Mouse (Mus musculus): ENCODE results near the gene St5.

DNA sequence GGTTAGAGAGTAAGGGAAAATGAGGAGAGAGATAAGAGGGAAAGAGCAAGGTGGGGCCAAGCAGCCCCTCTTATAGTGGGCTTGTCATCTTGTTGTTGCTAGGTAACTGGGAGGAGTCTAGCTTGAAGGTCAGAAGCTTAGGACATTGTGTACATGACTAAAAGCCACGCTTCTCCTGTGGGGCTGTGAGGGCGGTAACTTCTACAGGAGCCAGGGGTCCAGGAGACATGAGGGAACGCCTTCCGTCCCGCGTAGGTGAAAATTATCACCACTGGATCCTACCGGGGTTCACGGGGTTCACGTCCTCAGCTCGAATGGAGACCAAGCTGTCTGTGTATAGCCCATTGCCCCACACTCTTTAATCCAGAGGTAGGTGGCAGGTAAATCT lies 8.1 kb downstream of the St5 start:
- TF ChIP-seq HCFC1 (IDR thresholded peaks at IDR 0.05; ENCODE audit: borderline replicate concordance, insufficient read depth, low read length) (no peak), ZC3H11A (IDR thresholded peaks at IDR 0.05; ENCODE audit: borderline replicate concordance, low read depth, low read length) (no peak), MAFK (IDR thresholded peaks at IDR 0.05; ENCODE audit: insufficient read depth, low read depth, low read length) (no peak), ZNF384 (IDR thresholded peaks at IDR 0.05; ENCODE audit: low read depth, low read length) (no peak)
